Mouse (Mus musculus): Measurements from ENCODE around the gene Ethe1. TPM values are rescaled to one million over a fixed set of nuclear protein-coding genes. Genes with fewer than 3 reads are reported as not detected.

Ethe1 gene
- 22.6 and 23.2 TPM in 2 replicates for polyA plus RNA-seq (2014; fragmentation: Nextera tagmentation; extraction: Ambion mirVana)

- Histone ChIP-seq H3K4me3 (ENCODE audit: low read depth, low read length) (peak within 1 kb of the TSS; percentile 47), H3K36me3 (ENCODE audit: control insufficient read depth, insufficient read depth, low read length) (no peaks in the 10 kb centered on the region), H3K4me2 (ENCODE audit: low read length) (peak within 1 kb of the TSS; percentile 75), H3K27ac (ENCODE audit: low read depth, low read length) (peak within 1 kb of the TSS; percentile 29; the same call in 1 of the 2 replicates), H3K9ac (ENCODE audit: low read length) (peak within 1 kb of the TSS; percentile 84), H3K9me3 (replicated peaks; ENCODE audit: control insufficient read depth, low read length) (no peaks in the 10 kb centered on the region), H3K4me1 (ENCODE audit: control insufficient read depth, insufficient read depth, low read length) (0 out of 2 replicates have a peak, but pooled peaks cover 5% of the 10 kb centered on the region), H3K27me3 (replicated peaks; ENCODE audit: control insufficient read depth, insufficient read depth, low read length) (peaks cover 13% of the 10 kb centered on the region)
- peak; percentile 90 for DNase-seq (ENCODE audit: low spot score)
- ATAC-seq, result peak; percentile 86
- WGBS, result 6% methylated on average over 30 of the region's 30 CpGs
Observed at GRCm38 (mm10) chr7:24587330-24588105, at the start of gene Ethe1, which contains the start of gene Zfp575. Gene Ethe1, plus strand, starts transcription at chr7:24587543. Gene Zfp575, minus strand, starts transcription at chr7:24587641.

- Histone ChIP-seq H3K9me3 (replicated peaks; ENCODE audit: control insufficient read depth, low read length) (no peaks in the 10 kb centered on the region), H3K4me2 (ENCODE audit: low read length) (no peak overlapping the region), H3K36me3 (ENCODE audit: control insufficient read depth, insufficient read depth, low read length) (peaks cover 38% of the 10 kb centered on the region), H3K9ac (ENCODE audit: low read length) (no peak overlapping the region), H3K4me3 (ENCODE audit: low read depth, low read length) (no peak overlapping the region), H3K27ac (ENCODE audit: low read depth, low read length) (no peak overlapping the region), H3K4me1 (ENCODE audit: control insufficient read depth, insufficient read depth, low read length) (peaks cover 6% of the 10 kb centered on the region), H3K27me3 (replicated peaks; ENCODE audit: control insufficient read depth, insufficient read depth, low read length) (no peaks in the 10 kb centered on the region)
- WGBS, result 81% methylated on average over 5 of the region's 5 CpGs
- DNase-seq (ENCODE audit: low spot score) (no peak), ATAC-seq (no peak)
Observed at GRCm38 (mm10) chr7:24537591-24537990, 49.8 kb upstream of the Ethe1 start.

GRCm38 (mm10) chr7:24538154-24538553 is 49.2 kb upstream of the Ethe1 start:
- Histone ChIP-seq H3K9me3 (replicated peaks; ENCODE audit: control insufficient read depth, low read length) (no peaks in the 10 kb centered on the region), H3K4me1 (ENCODE audit: control insufficient read depth, insufficient read depth, low read length) (peaks cover 5% of the 10 kb centered on the region), H3K36me3 (ENCODE audit: control insufficient read depth, insufficient read depth, low read length) (peaks cover 34% of the 10 kb centered on the region), H3K27me3 (replicated peaks; ENCODE audit: control insufficient read depth, insufficient read depth, low read length) (no peaks in the 10 kb centered on the region), H3K4me2 (ENCODE audit: low read length) (no peak overlapping the region), H3K9ac (ENCODE audit: low read length) (0 out of 2 replicates have a peak overlapping the region, but pooled peaks have one; percentile 10), H3K4me3 (ENCODE audit: low read depth, low read length) (no peak overlapping the region), H3K27ac (ENCODE audit: low read depth, low read length) (no peak overlapping the region)
- ATAC-seq (no peak), DNase-seq (ENCODE audit: low spot score) (no peak)
- 49% methylated on average over 5 of the region's 5 CpGs for WGBS

GRCm38 (mm10) chr7:24538701-24539100 is 48.6 kb upstream of the Ethe1 start:
- Histone ChIP-seq H3K9me3 (replicated peaks; ENCODE audit: control insufficient read depth, low read length) (no peaks in the 10 kb centered on the region), H3K4me1 (ENCODE audit: control insufficient read depth, insufficient read depth, low read length) (peaks cover 5% of the 10 kb centered on the region), H3K9ac (ENCODE audit: low read length) (no peak overlapping the region), H3K4me3 (ENCODE audit: low read depth, low read length) (no peak overlapping the region), H3K4me2 (ENCODE audit: low read length) (no peak overlapping the region), H3K27me3 (replicated peaks; ENCODE audit: control insufficient read depth, insufficient read depth, low read length) (no peaks in the 10 kb centered on the region), H3K36me3 (ENCODE audit: control insufficient read depth, insufficient read depth, low read length) (peaks cover 29% of the 10 kb centered on the region), H3K27ac (ENCODE audit: low read depth, low read length) (no peak overlapping the region)
- no peak for DNase-seq (ENCODE audit: low spot score)
- 73% methylated on average over 5 of the region's 5 CpGs for WGBS
- ATAC-seq, result no peak

- H3K9me3 ChIP-seq (replicated peaks; ENCODE audit: control insufficient read depth, low read length), result no peaks in the 10 kb centered on the region
- 96% methylated on average over 4 of the region's 4 CpGs for WGBS
- no peak for ATAC-seq
- H3K36me3 ChIP-seq (ENCODE audit: control insufficient read depth, insufficient read depth, low read length), result peaks cover 19% of the 10 kb centered on the region
- no peak overlapping the region for H3K27ac ChIP-seq (ENCODE audit: low read depth, low read length)
- no peak overlapping the region for H3K4me3 ChIP-seq (ENCODE audit: low read depth, low read length)
- H3K27me3 ChIP-seq (replicated peaks; ENCODE audit: control insufficient read depth, insufficient read depth, low read length), result no peaks in the 10 kb centered on the region
- DNase-seq (ENCODE audit: low spot score), result no peak
- no peak overlapping the region for H3K9ac ChIP-seq (ENCODE audit: low read length)
- H3K4me1 ChIP-seq (ENCODE audit: control insufficient read depth, insufficient read depth, low read length), result no peaks in the 10 kb centered on the region
- H3K4me2 ChIP-seq (ENCODE audit: low read length), result no peak overlapping the region
Observed at GRCm38 (mm10) chr7:24539686-24540085, 47.7 kb upstream of the Ethe1 start.

GRCm38 (mm10) chr7:24544506-24544905 is 42.8 kb upstream of the Ethe1 start:
- H3K27ac ChIP-seq (ENCODE audit: low read depth, low read length), result no peak overlapping the region
- H3K36me3 ChIP-seq (ENCODE audit: control insufficient read depth, insufficient read depth, low read length), result no peaks in the 10 kb centered on the region
- 87% methylated on average over 2 of the region's 2 CpGs for WGBS
- H3K4me1 ChIP-seq (ENCODE audit: control insufficient read depth, insufficient read depth, low read length), result peaks cover 8% of the 10 kb centered on the region
- H3K4me3 ChIP-seq (ENCODE audit: low read depth, low read length), result no peak overlapping the region
- no peak overlapping the region for H3K9ac ChIP-seq (ENCODE audit: low read length)
- no peaks in the 10 kb centered on the region for H3K27me3 ChIP-seq (replicated peaks; ENCODE audit: control insufficient read depth, insufficient read depth, low read length)
- ATAC-seq (no peak), DNase-seq (ENCODE audit: low spot score) (no peak)
- no peaks in the 10 kb centered on the region for H3K9me3 ChIP-seq (replicated peaks; ENCODE audit: control insufficient read depth, low read length)
- no peak overlapping the region for H3K4me2 ChIP-seq (ENCODE audit: low read length)

- Histone ChIP-seq H3K4me1 (ENCODE audit: control insufficient read depth, insufficient read depth, low read length) (peaks cover 8% of the 10 kb centered on the region), H3K4me2 (ENCODE audit: low read length) (peak within 1 kb of the TSS; percentile 56), H3K27me3 (replicated peaks; ENCODE audit: control insufficient read depth, insufficient read depth, low read length) (no peaks in the 10 kb centered on the region), H3K4me3 (ENCODE audit: low read depth, low read length) (peak within 1 kb of the TSS; percentile 81), H3K9me3 (replicated peaks; ENCODE audit: control insufficient read depth, low read length) (no peaks in the 10 kb centered on the region), H3K36me3 (ENCODE audit: control insufficient read depth, insufficient read depth, low read length) (peaks cover 9% of the 10 kb centered on the region; the same call in 1 of the 2 replicates), H3K9ac (ENCODE audit: low read length) (peak within 1 kb of the TSS; percentile 79), H3K27ac (ENCODE audit: low read depth, low read length) (peak within 1 kb of the TSS; percentile 52)
- DNase-seq (ENCODE audit: low spot score), result no peak
- ATAC-seq, result peak; percentile 13
- 33% methylated on average over 13 of the region's 13 CpGs for WGBS
Observed at GRCm38 (mm10) chr7:24546068-24546614, 41.2 kb upstream of the Ethe1 start, which contains the start of the genes Pinlyp and Xrcc1. Gene Pinlyp, minus strand, starts transcription at chr7:24546118. Gene Xrcc1, plus strand, starts transcription at chr7:24546289.

- peak overlapping the region; percentile 52 for H3K27ac ChIP-seq (ENCODE audit: low read depth, low read length)
- H3K9ac ChIP-seq (ENCODE audit: low read length), result peak overlapping the region; percentile 79
- H3K9me3 ChIP-seq (replicated peaks; ENCODE audit: control insufficient read depth, low read length), result no peaks in the 10 kb centered on the region
- WGBS, result under 1% methylated on average over 57 of the region's 57 CpGs
- peaks cover 9% of the 10 kb centered on the region; the same call in 1 of the 2 replicates for H3K36me3 ChIP-seq (ENCODE audit: control insufficient read depth, insufficient read depth, low read length)
- DNase-seq (ENCODE audit: low spot score) (peak; percentile 99), ATAC-seq (peak; percentile 98)
- peak overlapping the region; percentile 81 for H3K4me3 ChIP-seq (ENCODE audit: low read depth, low read length)
- no peaks in the 10 kb centered on the region for H3K27me3 ChIP-seq (replicated peaks; ENCODE audit: control insufficient read depth, insufficient read depth, low read length)
- H3K4me1 ChIP-seq (ENCODE audit: control insufficient read depth, insufficient read depth, low read length), result peaks cover 8% of the 10 kb centered on the region
- H3K4me2 ChIP-seq (ENCODE audit: low read length), result peak overlapping the region; percentile 56
Observed at GRCm38 (mm10) chr7:24546634-24547389, 40.5 kb upstream of the Ethe1 start.
